Mouse (Mus musculus) cerebral cortex, adult 2 months (tissue): Measurements from ENCODE around the gene Ndufaf8.

ENCODE experiments used
- WGBS: fragments of 180-500 bp; shearing (Covaris S2); methylation state at CpG from one replicate; pipeline ENCODE4 v1.1.7; 2018; 5-methylcytosine and 5-hydroxymethylcytosine counted together

Gene Ndufaf8

GRCm38 (mm10) chr11:120098588-120099511 lies at the start of gene Ndufaf8, which contains the start of gene Tepsin:
Gene Ndufaf8, plus strand, starts transcription at chr11:120098928.
Gene Tepsin, minus strand, starts transcription at chr11:120098731.
- WGBS: under 1% methylated on average over 77 of the region's 77 CpGs

- 78% methylated on average over 8 of the region's 8 CpGs for WGBS
Measured at GRCm38 (mm10) chr11:120049067-120049466, 49.7 kb upstream of the Ndufaf8 start.

GRCm38 (mm10) chr11:120051124-120051811 lies 47.5 kb upstream of the Ndufaf8 start:
- WGBS: 42% methylated on average over 14 of the region's 14 CpGs

GRCm38 (mm10) chr11:120052274-120052673 lies 46.5 kb upstream of the Ndufaf8 start:
- WGBS: 52% methylated on average over 9 of the region's 9 CpGs

GRCm38 (mm10) chr11:120053846-120054245 lies 44.9 kb upstream of the Ndufaf8 start:
- WGBS: 94% methylated on average over 4 of the region's 4 CpGs

GRCm38 (mm10) chr11:120055953-120056732 lies 42.6 kb upstream of the Ndufaf8 start:
- 85% methylated on average over 12 of the region's 12 CpGs for WGBS

GRCm38 (mm10) chr11:120060634-120061033 lies 38.1 kb upstream of the Ndufaf8 start:
- WGBS: 61% methylated on average over 8 of the region's 8 CpGs

GRCm38 (mm10) chr11:120063326-120063725 lies 35.4 kb upstream of the Ndufaf8 start:
- WGBS: 82% methylated on average over 5 of the region's 5 CpGs

GRCm38 (mm10) chr11:120064006-120064667 lies 34.6 kb upstream of the Ndufaf8 start:
- WGBS: 85% methylated on average over 13 of the region's 13 CpGs

- WGBS: 93% methylated on average over 11 of the region's 11 CpGs
Measured at GRCm38 (mm10) chr11:120064668-120065040, 34.1 kb upstream of the Ndufaf8 start.

GRCm38 (mm10) chr11:120065291-120065690 lies 33.4 kb upstream of the Ndufaf8 start:
- 37% methylated on average over 10 of the region's 10 CpGs for WGBS

GRCm38 (mm10) chr11:120067834-120068233 lies 30.9 kb upstream of the Ndufaf8 start:
- 80% methylated on average over 17 of the region's 17 CpGs for WGBS

- WGBS: 73% methylated on average over 11 of the region's 11 CpGs
Measured at GRCm38 (mm10) chr11:120069261-120069660, 29.5 kb upstream of the Ndufaf8 start.

GRCm38 (mm10) chr11:120070286-120070930 lies 28.3 kb upstream of the Ndufaf8 start:
- WGBS: 95% methylated on average over 27 of the region's 27 CpGs

GRCm38 (mm10) chr11:120071065-120071464 lies 27.7 kb upstream of the Ndufaf8 start:
- 71% methylated on average over 12 of the region's 12 CpGs for WGBS

- 90% methylated on average over 7 of the region's 7 CpGs for WGBS
Measured at GRCm38 (mm10) chr11:120071731-120072320, 26.9 kb upstream of the Ndufaf8 start.

- 97% methylated on average over 9 of the region's 9 CpGs for WGBS
Measured at GRCm38 (mm10) chr11:120072986-120073647, 25.6 kb upstream of the Ndufaf8 start.

GRCm38 (mm10) chr11:120076191-120076590 lies 22.5 kb upstream of the Ndufaf8 start:
- WGBS: 88% methylated on average over 3 of the region's 3 CpGs

- WGBS: 69% methylated on average over 6 of the region's 6 CpGs
Measured at GRCm38 (mm10) chr11:120080282-120080681, 18.4 kb upstream of the Ndufaf8 start.
